Mouse (Mus musculus): ENCODE measurements around the gene Mpig6b. TPM values are rescaled to one million over a fixed set of nuclear protein-coding genes. Genes with fewer than 3 reads are reported as not detected.

Mpig6b gene
- total and polyA plus RNA-seq, 2 experiments from 2014 or later, result 0.08 TPM; not detected in 1

GRCm38 (mm10) chr17:35070556-35071229 lies 4.7 kb upstream of the Mpig6b start:
- TF ChIP-seq CTCF (IDR thresholded peaks at IDR 0.05; ENCODE audit: low read depth), result no peak
- Histone ChIP-seq H3K27me3 (ENCODE audit: insufficient read depth, low read length) (no peaks in the 10 kb centered on the region), H3K4me2 (ENCODE audit: low read depth) (no peak overlapping the region), H3K36me3 (ENCODE audit: insufficient read depth) (no peaks in the 10 kb centered on the region), H3K4me1 (ENCODE audit: insufficient read depth) (no peaks in the 10 kb centered on the region), H3K4me3 (ENCODE audit: low read depth, low read length) (no peak overlapping the region), H3K27ac (ENCODE audit: low read depth, low read length) (no peak overlapping the region), H3K9me3 (ENCODE audit: low read length) (no peaks in the 10 kb centered on the region), H3K9ac (no peak overlapping the region)
- no peak for ATAC-seq
- no peak for DNase-seq
- WGBS, result 62% methylated on average over 6 of the region's 6 CpGs

GRCm38 (mm10) chr17:35068213-35068914 lies 2.4 kb upstream of the Mpig6b start:
- Histone ChIP-seq H3K9ac (no peak overlapping the region), H3K27ac (ENCODE audit: low read depth, low read length) (no peak overlapping the region), H3K9me3 (ENCODE audit: low read length) (no peaks in the 10 kb centered on the region), H3K4me3 (ENCODE audit: low read depth, low read length) (no peak overlapping the region), H3K27me3 (ENCODE audit: insufficient read depth, low read length) (peaks cover 4% of the 10 kb centered on the region), H3K4me2 (ENCODE audit: low read depth) (no peak overlapping the region), H3K36me3 (ENCODE audit: insufficient read depth) (no peaks in the 10 kb centered on the region), H3K4me1 (ENCODE audit: insufficient read depth) (0 out of 2 replicates have a peak, but pooled peaks cover 8% of the 10 kb centered on the region)
- TF ChIP-seq CTCF (IDR thresholded peaks at IDR 0.05; ENCODE audit: low read depth), result no peak
- ATAC-seq, result no peak
- no peak for DNase-seq
- WGBS, result 83% methylated on average over 17 of the region's 17 CpGs

- Histone ChIP-seq H3K9ac (no peak within 1 kb of the TSS; the same call in 1 of the 2 replicates), H3K36me3 (ENCODE audit: insufficient read depth) (peaks cover 12% of the 10 kb centered on the region), H3K27ac (ENCODE audit: low read depth, low read length) (no peak within 1 kb of the TSS), H3K4me2 (ENCODE audit: low read depth) (peak within 1 kb of the TSS; percentile 31), H3K9me3 (ENCODE audit: low read length) (no peaks in the 10 kb centered on the region), H3K27me3 (ENCODE audit: insufficient read depth, low read length) (peaks cover 4% of the 10 kb centered on the region), H3K4me3 (ENCODE audit: low read depth, low read length) (peak within 1 kb of the TSS; percentile 9), H3K4me1 (ENCODE audit: insufficient read depth) (peaks cover 14% of the 10 kb centered on the region; the same call in 1 of the 2 replicates)
- no peak for TF ChIP-seq CTCF (IDR thresholded peaks at IDR 0.05; ENCODE audit: low read depth)
- no peak for ATAC-seq
- WGBS, result 5% methylated on average over 48 of the region's 48 CpGs
- DNase-seq, result no peak
Observed at GRCm38 (mm10) chr17:35064951-35065947, 735 bp downstream of the Mpig6b start, which contains the start of gene Ly6g6c. Gene Ly6g6c, plus strand, starts transcription at chr17:35065388.

GRCm38 (mm10) chr17:35064378-35064877 lies 1.6 kb downstream of the Mpig6b start:
- ATAC-seq, result no peak
- TF ChIP-seq CTCF (IDR thresholded peaks at IDR 0.05; ENCODE audit: low read depth), result no peak
- Histone ChIP-seq H3K4me1 (ENCODE audit: insufficient read depth) (peaks cover 16% of the 10 kb centered on the region; the same call in 1 of the 2 replicates), H3K9me3 (ENCODE audit: low read length) (no peaks in the 10 kb centered on the region), H3K9ac (no peak overlapping the region), H3K27me3 (ENCODE audit: insufficient read depth, low read length) (peaks cover 4% of the 10 kb centered on the region), H3K36me3 (ENCODE audit: insufficient read depth) (peaks cover 12% of the 10 kb centered on the region), H3K4me2 (ENCODE audit: low read depth) (no peak overlapping the region), H3K27ac (ENCODE audit: low read depth, low read length) (no peak overlapping the region), H3K4me3 (ENCODE audit: low read depth, low read length) (no peak overlapping the region)
- WGBS, result 39% methylated on average over 10 of the region's 10 CpGs
- DNase-seq, result no peak

- Histone ChIP-seq H3K4me3 (ENCODE audit: low read depth, low read length) (no peak overlapping the region), H3K27me3 (ENCODE audit: insufficient read depth, low read length) (peaks cover 4% of the 10 kb centered on the region), H3K4me2 (ENCODE audit: low read depth) (no peak overlapping the region), H3K4me1 (ENCODE audit: insufficient read depth) (peaks cover 16% of the 10 kb centered on the region; the same call in 1 of the 2 replicates), H3K27ac (ENCODE audit: low read depth, low read length) (no peak overlapping the region), H3K9ac (no peak overlapping the region), H3K9me3 (ENCODE audit: low read length) (no peaks in the 10 kb centered on the region), H3K36me3 (ENCODE audit: insufficient read depth) (peaks cover 12% of the 10 kb centered on the region)
- TF ChIP-seq CTCF (IDR thresholded peaks at IDR 0.05; ENCODE audit: low read depth), result no peak
- WGBS, result 87% methylated on average over 3 of the region's 3 CpGs
- ATAC-seq (no peak), DNase-seq (no peak)
Observed at GRCm38 (mm10) chr17:35063466-35063865, 2.5 kb downstream of the Mpig6b start.

GRCm38 (mm10) chr17:35061299-35061698 lies 4.7 kb downstream of the Mpig6b start:
- 84% methylated on average over 8 of the region's 8 CpGs for WGBS
- Histone ChIP-seq H3K4me3 (ENCODE audit: low read depth, low read length) (no peak overlapping the region), H3K9ac (no peak overlapping the region), H3K27ac (ENCODE audit: low read depth, low read length) (no peak overlapping the region), H3K9me3 (ENCODE audit: low read length) (no peaks in the 10 kb centered on the region), H3K4me1 (ENCODE audit: insufficient read depth) (peaks cover 16% of the 10 kb centered on the region; the same call in 1 of the 2 replicates), H3K27me3 (ENCODE audit: insufficient read depth, low read length) (peaks cover 4% of the 10 kb centered on the region), H3K4me2 (ENCODE audit: low read depth) (no peak overlapping the region), H3K36me3 (ENCODE audit: insufficient read depth) (peaks cover 12% of the 10 kb centered on the region)
- DNase-seq (no peak), ATAC-seq (no peak)
- TF ChIP-seq CTCF (IDR thresholded peaks at IDR 0.05; ENCODE audit: low read depth), result no peak
